Mouse (Mus musculus) embryonic facial prominence, embryonic 15.5 days (tissue): ENCODE measurements around the gene Nrxn3. TPM values are rescaled to one million over a fixed set of nuclear protein-coding genes. Genes with fewer than 3 reads are reported as not detected.

Experiments used
- ATAC-seq: fragments of 200-750 bp; cut with Nextera tagmentation; 2 replicates; pipeline ENCODE4 v1.8.0; 2017; ENCODE audit warnings: low read depth, moderate TSS enrichment; ENCODE audit not compliant: insufficient number of reproducible peaks, low FRiP score, low TSS enrichment
- H3K27ac ChIP-seq: fragments of 300-500 bp; sonication (generic); replicated peaks from 2 replicates; pipeline ENCODE4 v1.5.1; 2015; ENCODE audit warnings: mild to moderate bottlenecking, inconsistent platforms
- H3K27me3 ChIP-seq: fragments of 300-500 bp; sonication (generic); 2 replicates; pipeline ENCODE4 v1.6.1; 2015; ENCODE audit warnings: inconsistent platforms
- H3K36me3 ChIP-seq: fragments of 300-500 bp; sonication (generic); 2 replicates; pipeline ENCODE4 v1.6.1; 2015; ENCODE audit warnings: mild to moderate bottlenecking, inconsistent platforms
- H3K4me1 ChIP-seq: fragments of 300-500 bp; sonication (generic); 2 replicates; pipeline ENCODE4 v1.6.1; 2015; ENCODE audit warnings: inconsistent platforms
- H3K4me2 ChIP-seq: fragments of 300-500 bp; sonication (generic); replicated peaks from 2 replicates; pipeline ENCODE4 v1.6.1; 2015; ENCODE audit warnings: mild to moderate bottlenecking, inconsistent platforms
- H3K4me3 ChIP-seq: fragments of 300-500 bp; sonication (generic); replicated peaks from 2 replicates; pipeline ENCODE4 v1.5.1; 2015; ENCODE audit warnings: mild to moderate bottlenecking, inconsistent platforms
- H3K9ac ChIP-seq: fragments of 300-500 bp; sonication (generic); 2 replicates; pipeline ENCODE4 v1.6.1; 2015; ENCODE audit warnings: inconsistent platforms
- H3K9me3 ChIP-seq: fragments of 300-500 bp; sonication (generic); replicated peaks from 2 replicates; pipeline ENCODE4 v1.6.1; 2016; ENCODE audit warnings: inconsistent platforms
- WGBS: fragments of 180-500 bp; shearing (Covaris S2); methylation state at CpG from one replicate; pipeline ENCODE4 v1.1.7; 2015; 5-methylcytosine and 5-hydroxymethylcytosine counted together
- polyA plus RNA-seq: library from polyadenylated mRNA; unstranded; fragments of >200 nt; fragmentation: Nextera tagmentation; extraction: Ambion mirVana; gene quantifications from 2 replicates; pipeline ENCODE4 v1.2.1, GENCODE M21; 2015

Nrxn3 gene
- polyA plus RNA-seq, 1 experiment from 2014 or later = 4.5 TPM

DNA sequence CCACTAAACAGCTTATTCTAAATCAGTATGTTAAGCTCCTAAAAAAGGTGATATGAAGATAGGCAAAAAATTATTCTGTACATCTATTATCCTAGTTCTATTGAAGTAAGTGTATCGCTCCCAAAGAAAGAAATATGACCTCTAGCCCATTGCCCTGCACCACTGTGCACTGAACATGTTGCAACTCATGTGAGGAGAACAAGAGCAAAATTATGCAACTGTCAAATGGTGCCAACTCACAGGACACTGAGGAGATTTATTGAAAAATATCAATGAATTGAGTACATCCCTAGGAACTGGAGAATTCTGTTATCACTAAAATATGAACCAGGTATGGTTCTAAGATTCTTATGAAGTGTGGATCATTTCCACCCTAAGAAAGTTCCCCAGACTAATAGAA is 1479.8 kb downstream of the Nrxn3 start:
- no peaks in the 10 kb centered on the region for H3K27me3 ChIP-seq
- ATAC-seq = no peak
- 76% methylated on average over 1 of the region's 1 CpGs for WGBS
- H3K9me3 ChIP-seq = no peaks in the 10 kb centered on the region
- H3K27ac ChIP-seq = no peak overlapping the region
- no peaks in the 10 kb centered on the region for H3K4me1 ChIP-seq
- no peaks in the 10 kb centered on the region for H3K36me3 ChIP-seq
- no peak overlapping the region for H3K9ac ChIP-seq
- H3K4me2 ChIP-seq = no peak overlapping the region
- H3K4me3 ChIP-seq = no peak overlapping the region

DNA sequence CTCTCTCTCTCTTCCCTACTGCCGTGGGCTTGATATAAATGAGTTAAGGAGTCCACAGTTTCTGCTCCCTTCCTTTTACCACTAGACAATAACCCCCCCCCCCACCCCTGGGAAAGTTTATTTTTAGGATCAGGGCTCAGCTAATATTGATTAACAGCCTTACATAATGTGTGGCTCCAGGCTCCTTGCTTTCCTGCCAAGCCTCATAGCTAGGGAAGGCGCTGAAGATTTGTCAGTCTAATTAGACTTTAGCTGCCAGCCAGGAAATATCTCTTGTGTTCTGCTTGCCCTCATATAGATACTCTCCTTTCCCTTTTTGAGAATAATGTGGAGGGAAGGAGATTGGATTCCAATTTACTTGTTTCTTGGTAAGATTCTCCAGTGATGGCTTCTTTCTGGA is 1488.7 kb downstream of the Nrxn3 start:
- H3K9me3 ChIP-seq = no peaks in the 10 kb centered on the region
- no peak for ATAC-seq
- 56% methylated on average over 2 of the region's 2 CpGs for WGBS

GRCm38 (mm10) chr12:90217060-90217459 is 1494.4 kb downstream of the Nrxn3 start:
- Histone ChIP-seq H3K4me1 (no peaks in the 10 kb centered on the region), H3K27me3 (no peaks in the 10 kb centered on the region), H3K9ac (no peak overlapping the region), H3K9me3 (no peaks in the 10 kb centered on the region), H3K4me2 (no peak overlapping the region), H3K36me3 (no peaks in the 10 kb centered on the region), H3K4me3 (no peak overlapping the region), H3K27ac (no peak overlapping the region)
- WGBS = 84% methylated on average over 6 of the region's 6 CpGs
- no peak for ATAC-seq

More for the DNA sequence above, 1488.7 kb downstream of the Nrxn3 start:
- Histone ChIP-seq H3K27me3 (no peaks in the 10 kb centered on the region), H3K4me2 (no peak overlapping the region), H3K36me3 (no peaks in the 10 kb centered on the region), H3K4me1 (no peaks in the 10 kb centered on the region), H3K27ac (no peak overlapping the region), H3K4me3 (no peak overlapping the region), H3K9ac (no peak overlapping the region)

DNA sequence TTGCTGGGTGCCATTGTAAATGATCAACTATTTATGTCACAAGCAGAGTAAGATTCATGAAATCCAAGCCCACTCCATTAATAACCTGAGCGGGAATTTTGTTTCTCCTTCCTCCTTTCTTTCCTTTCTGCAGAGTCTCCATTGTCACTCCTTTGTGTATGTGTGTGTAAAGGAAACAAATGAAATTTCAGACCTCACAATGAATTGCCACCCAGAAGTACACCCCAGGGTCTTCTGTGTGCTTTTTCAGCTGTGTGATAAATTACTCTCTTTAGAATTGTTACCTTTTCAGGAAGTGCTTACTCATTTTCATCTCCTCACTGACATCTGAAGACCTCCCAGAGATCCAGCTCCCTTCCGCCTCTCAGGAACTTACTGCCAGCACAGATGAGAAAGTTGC is 1506.4 kb downstream of the Nrxn3 start:
- H3K27me3 ChIP-seq = no peaks in the 10 kb centered on the region
- ATAC-seq = no peak
- no peaks in the 10 kb centered on the region for H3K9me3 ChIP-seq
- 62% methylated on average over 2 of the region's 2 CpGs for WGBS
- H3K27ac ChIP-seq = no peak overlapping the region
- no peak overlapping the region for H3K4me2 ChIP-seq
- H3K4me1 ChIP-seq = no peaks in the 10 kb centered on the region
- H3K36me3 ChIP-seq = no peaks in the 10 kb centered on the region
- H3K9ac ChIP-seq = no peak overlapping the region
- no peak overlapping the region for H3K4me3 ChIP-seq

- no peak overlapping the region for H3K27ac ChIP-seq
- no peak overlapping the region for H3K4me3 ChIP-seq
- no peak for ATAC-seq
These were observed 1513.4 kb downstream of the Nrxn3 start for GRCm38 (mm10) chr12:90236093-90236492.

GRCm38 (mm10) chr12:90260301-90260700 is 1537.6 kb downstream of the Nrxn3 start:
- Histone ChIP-seq H3K9ac (no peak overlapping the region), H3K4me3 (no peak overlapping the region), H3K27ac (no peak overlapping the region), H3K36me3 (no peaks in the 10 kb centered on the region), H3K27me3 (no peaks in the 10 kb centered on the region), H3K9me3 (no peaks in the 10 kb centered on the region), H3K4me2 (no peak overlapping the region), H3K4me1 (no peaks in the 10 kb centered on the region)
- 62% methylated on average over 4 of the region's 4 CpGs for WGBS
- no peak for ATAC-seq

More at GRCm38 (mm10) chr12:90236093-90236492, 1513.4 kb downstream of the Nrxn3 start:
- Histone ChIP-seq H3K9ac (no peak overlapping the region), H3K9me3 (no peaks in the 10 kb centered on the region), H3K36me3 (no peaks in the 10 kb centered on the region), H3K27me3 (no peaks in the 10 kb centered on the region), H3K4me2 (no peak overlapping the region), H3K4me1 (no peaks in the 10 kb centered on the region)
- 67% methylated on average over 5 of the region's 5 CpGs for WGBS

GRCm38 (mm10) chr12:90268111-90268510 is 1545.4 kb downstream of the Nrxn3 start:
- WGBS = 80% methylated on average over 2 of the region's 2 CpGs
- Histone ChIP-seq H3K9ac (no peak overlapping the region), H3K9me3 (no peaks in the 10 kb centered on the region), H3K27me3 (no peaks in the 10 kb centered on the region), H3K27ac (no peak overlapping the region), H3K4me1 (no peaks in the 10 kb centered on the region), H3K36me3 (no peaks in the 10 kb centered on the region), H3K4me3 (no peak overlapping the region), H3K4me2 (no peak overlapping the region)
- no peak for ATAC-seq

GRCm38 (mm10) chr12:90270763-90271379 is 1548.2 kb downstream of the Nrxn3 start:
- no peak overlapping the region for H3K4me2 ChIP-seq
- no peak for ATAC-seq
- no peak overlapping the region for H3K27ac ChIP-seq

GRCm38 (mm10) chr12:90274621-90275236 is 1552.1 kb downstream of the Nrxn3 start:
- Histone ChIP-seq H3K9me3 (no peaks in the 10 kb centered on the region), H3K4me2 (no peak overlapping the region), H3K4me3 (no peak overlapping the region), H3K36me3 (no peaks in the 10 kb centered on the region), H3K27me3 (no peaks in the 10 kb centered on the region), H3K9ac (no peak overlapping the region), H3K27ac (no peak overlapping the region), H3K4me1 (no peaks in the 10 kb centered on the region)
- WGBS = 51% methylated on average over 7 of the region's 7 CpGs
- ATAC-seq = no peak

More at GRCm38 (mm10) chr12:90270763-90271379, 1548.2 kb downstream of the Nrxn3 start:
- no peaks in the 10 kb centered on the region for H3K9me3 ChIP-seq
- H3K4me3 ChIP-seq = no peak overlapping the region
- H3K36me3 ChIP-seq = no peaks in the 10 kb centered on the region
- H3K9ac ChIP-seq = no peak overlapping the region
- no peaks in the 10 kb centered on the region for H3K27me3 ChIP-seq
- H3K4me1 ChIP-seq = no peaks in the 10 kb centered on the region

GRCm38 (mm10) chr12:90281236-90281635 is 1558.6 kb downstream of the Nrxn3 start:
- H3K36me3 ChIP-seq = no peaks in the 10 kb centered on the region
- no peaks in the 10 kb centered on the region for H3K9me3 ChIP-seq
- H3K27ac ChIP-seq = no peak overlapping the region
- no peak overlapping the region for H3K4me2 ChIP-seq
- no peaks in the 10 kb centered on the region for H3K4me1 ChIP-seq
- H3K4me3 ChIP-seq = no peak overlapping the region
- ATAC-seq = no peak
- 86% methylated on average over 1 of the region's 1 CpGs for WGBS
- H3K27me3 ChIP-seq = no peaks in the 10 kb centered on the region
- no peak overlapping the region for H3K9ac ChIP-seq

DNA sequence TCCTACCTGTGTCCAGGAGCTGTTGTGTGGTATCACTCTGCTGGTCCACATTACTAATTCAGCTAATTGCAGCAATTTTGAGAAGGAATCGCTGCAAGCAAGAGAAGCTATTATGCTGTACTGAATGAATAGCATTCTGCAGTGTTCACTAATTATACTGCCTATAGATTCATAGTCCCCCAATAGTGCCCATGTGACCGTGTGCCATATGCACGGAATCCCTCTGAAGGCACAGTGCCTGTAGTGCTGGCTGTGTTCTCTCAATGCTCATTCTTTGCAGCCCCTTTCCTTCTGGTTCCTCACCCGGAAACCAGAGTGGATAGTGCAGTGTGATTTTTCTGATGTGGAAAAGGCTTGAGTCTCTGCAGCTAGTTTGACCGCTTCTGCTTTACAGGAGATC is 1560.3 kb downstream of the Nrxn3 start:
- no peak overlapping the region for H3K4me3 ChIP-seq
- no peak overlapping the region for H3K9ac ChIP-seq
- H3K27me3 ChIP-seq = no peaks in the 10 kb centered on the region
- WGBS = 69% methylated on average over 5 of the region's 5 CpGs
- no peak overlapping the region for H3K4me2 ChIP-seq
- H3K27ac ChIP-seq = no peak overlapping the region
- H3K36me3 ChIP-seq = no peaks in the 10 kb centered on the region
- H3K9me3 ChIP-seq = no peaks in the 10 kb centered on the region
- ATAC-seq = no peak
- H3K4me1 ChIP-seq = no peaks in the 10 kb centered on the region

DNA sequence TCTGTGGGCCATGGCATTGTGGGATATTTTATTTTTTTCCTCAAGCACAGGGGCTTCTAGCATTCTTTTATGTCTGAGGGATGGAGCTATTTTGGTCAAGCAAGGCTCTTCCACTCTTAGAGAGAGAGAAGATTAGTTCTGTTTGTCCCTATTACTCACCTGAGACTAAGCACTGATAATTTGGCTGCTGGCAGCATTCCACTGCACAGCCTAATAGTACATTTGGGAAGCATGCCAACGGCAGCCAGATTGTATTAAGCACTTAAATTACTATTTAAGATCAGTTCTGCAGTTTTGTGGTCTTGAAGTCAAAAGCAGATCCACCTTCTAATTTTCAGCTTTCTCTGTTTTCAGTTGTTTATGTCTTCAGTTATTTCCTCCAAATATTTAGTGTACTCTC is 1580.0 kb downstream of the Nrxn3 start:
- Histone ChIP-seq H3K27me3 (no peaks in the 10 kb centered on the region), H3K4me1 (no peaks in the 10 kb centered on the region), H3K27ac (no peak overlapping the region), H3K4me2 (no peak overlapping the region), H3K4me3 (no peak overlapping the region), H3K9ac (no peak overlapping the region), H3K36me3 (no peaks in the 10 kb centered on the region), H3K9me3 (no peaks in the 10 kb centered on the region)
- no peak for ATAC-seq
- WGBS = 26% methylated on average over 1 of the region's 1 CpGs
